Mouse (Mus musculus) kidney, embryonic 14.5 days (tissue): ENCODE results near the gene Gm21093. TPM values are rescaled to one million over a fixed set of nuclear protein-coding genes. Genes with fewer than 3 reads are reported as not detected.
"Not testable (repeated sequence)": the region's sequence is repeated elsewhere in the genome, so short reads cannot be mapped to it uniquely, and the experiment has no call there.

Experiments used
- ATAC-seq: fragments of 200-750 bp; cut with Nextera tagmentation; 2 replicates; pipeline ENCODE4 v1.8.0; 2017; ENCODE audit warnings: moderate number of reproducible peaks, mild to moderate bottlenecking, moderate TSS enrichment, moderate library complexity; ENCODE audit not compliant: low FRiP score, low TSS enrichment
- H3K27ac ChIP-seq: fragments of 300-500 bp; sonication (generic); 2 replicates; pipeline ENCODE4 v1.5.1; 2014; ENCODE audit warnings: low read depth, mild to moderate bottlenecking, low read length, moderate library complexity, mixed read lengths
- H3K27me3 ChIP-seq: fragments of 300-500 bp; sonication (generic); 2 replicates; pipeline ENCODE4 v1.6.1; 2014; ENCODE audit warnings: mild to moderate bottlenecking, low read length; ENCODE audit not compliant: control insufficient read depth, insufficient read depth
- H3K36me3 ChIP-seq: fragments of 300-500 bp; sonication (generic); 2 replicates; pipeline ENCODE4 v1.6.1; 2014; ENCODE audit warnings: low read length, mixed read lengths; ENCODE audit not compliant: control insufficient read depth, insufficient read depth
- H3K4me1 ChIP-seq: fragments of 300-500 bp; sonication (generic); 2 replicates; pipeline ENCODE4 v1.6.1; 2014; ENCODE audit warnings: low read length, mixed read lengths; ENCODE audit not compliant: control insufficient read depth, insufficient read depth
- H3K4me2 ChIP-seq: fragments of 300-500 bp; sonication (generic); replicated peaks from 2 replicates; pipeline ENCODE4 v1.6.1; 2014; ENCODE audit warnings: low read depth, mild to moderate bottlenecking, low read length
- H3K4me3 ChIP-seq: fragments of 300-500 bp; sonication (generic); 2 replicates; pipeline ENCODE4 v1.5.1; 2014; ENCODE audit warnings: mild to moderate bottlenecking, low read length
- H3K9ac ChIP-seq: fragments of 300-500 bp; sonication (generic); 2 replicates; pipeline ENCODE4 v1.6.1; 2014; ENCODE audit warnings: low read depth, mild to moderate bottlenecking, low read length, moderate library complexity
- H3K9me3 ChIP-seq: fragments of 300-500 bp; sonication (generic); 2 replicates; pipeline ENCODE4 v1.6.1; 2016; ENCODE audit warnings: low read length; ENCODE audit not compliant: control insufficient read depth
- WGBS: fragments of 180-500 bp; shearing (Covaris S2); extraction: QIAGEN DNeasy Blood & Tissue Kit; methylation state at CpG from one replicate; pipeline ENCODE4 v1.1.7; 2014; 5-methylcytosine and 5-hydroxymethylcytosine counted together
- polyA plus RNA-seq: library from polyadenylated mRNA; unstranded; fragments of >200 nt; fragmentation: Nextera tagmentation; extraction: Ambion mirVana; gene quantifications from 2 replicates; pipeline ENCODE4 v1.2.1, GENCODE M21; 2014

Gm21093 gene
- polyA plus RNA-seq, result not detected in 2 replicates

DNA sequence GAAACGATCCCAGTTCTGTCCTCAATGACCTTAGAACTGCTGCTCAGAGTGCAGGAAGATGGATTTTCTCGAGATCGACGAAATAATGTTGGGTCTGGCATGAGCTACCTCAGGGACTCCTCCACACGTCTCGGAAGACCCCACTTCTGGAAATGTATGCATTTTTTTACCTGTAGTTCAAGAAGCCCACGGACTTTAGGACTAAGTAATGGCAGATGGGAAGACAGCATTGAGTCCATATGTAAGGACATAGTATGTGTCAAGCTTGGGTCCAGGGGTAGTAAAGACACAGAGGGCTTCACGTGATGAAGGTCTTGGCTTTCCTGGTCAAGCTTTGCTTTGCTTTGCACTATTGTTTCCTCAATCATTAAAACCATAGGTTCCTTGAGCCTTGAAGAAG is at the start of gene Gm21093:
Gene Gm21093, minus strand, starts transcription at position 101 of the 400 bp plus-strand sequence.
- not testable (repeated sequence) for H3K4me2 ChIP-seq, H3K9me3 ChIP-seq, ATAC-seq, H3K4me1 ChIP-seq, H3K27ac ChIP-seq, H3K27me3 ChIP-seq, H3K9ac ChIP-seq, H3K4me3 ChIP-seq, H3K36me3 ChIP-seq
- no CpG with 5 or more reads among the region's 8 CpGs for WGBS

Other genes with a start within 250 kb of the Gm21093 start
- not detected in 2 replicates for gene Gm21541, start 131.1 kb downstream of the Gm21093 start, polyA plus RNA-seq
- 1.3 and 1.8 TPM in 2 replicates for gene Gm20878, start 93.2 kb downstream of the Gm21093 start, polyA plus RNA-seq
- gene Fam205a4, start 68.7 kb downstream of the Gm21093 start, polyA plus RNA-seq, result 0.24 TPM in 1 of 2 replicates, not detected in the other
- not detected in 2 replicates for gene Gm3893, start 56.5 kb upstream of the Gm21093 start, polyA plus RNA-seq
- 4.4 and 14.3 TPM in 2 replicates for gene Gm13304, start 80.1 kb upstream of the Gm21093 start, polyA plus RNA-seq
- not detected in 2 replicates for gene Gm13306, start 118.7 kb upstream of the Gm21093 start, polyA plus RNA-seq
- 0.11 TPM in 1 of 2 replicates, not detected in the other for gene Gm13305, start 133.9 kb upstream of the Gm21093 start, polyA plus RNA-seq
- gene Gm10600, start 205.9 kb upstream of the Gm21093 start, polyA plus RNA-seq, result not detected in 2 replicates
- 2.3 TPM in 1 of 2 replicates, not detected in the other for gene Ccl21b, start 221.0 kb upstream of the Gm21093 start, polyA plus RNA-seq